Mouse (Mus musculus): ENCODE data around the gene Timp4.

DNA sequence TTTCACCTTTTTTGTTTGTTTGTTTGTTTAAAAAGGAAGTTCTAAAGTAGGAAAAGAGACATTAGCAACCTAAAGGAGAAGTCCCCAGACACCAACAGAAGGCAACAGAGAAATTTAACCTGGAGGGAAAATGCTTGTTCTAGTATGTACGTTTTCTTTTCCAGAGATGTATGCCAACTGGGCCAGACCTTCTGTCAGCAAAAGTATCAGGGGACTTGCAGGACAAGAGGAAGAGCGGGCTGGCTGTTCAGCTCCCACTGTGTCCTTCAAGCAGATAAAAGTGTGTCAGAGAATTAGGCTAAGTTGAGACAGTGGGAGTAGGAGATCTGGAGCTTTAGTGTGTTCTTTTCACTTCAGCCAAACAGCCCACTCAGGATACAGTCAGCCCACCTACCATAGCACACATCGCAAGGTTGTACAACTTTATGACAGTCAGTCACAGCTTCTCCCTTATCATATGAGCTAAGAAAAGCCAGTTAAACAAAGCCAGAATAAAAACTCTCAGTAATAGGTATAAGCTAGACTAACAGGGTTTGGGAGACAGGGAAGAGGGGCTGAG, 6.4 kb downstream of the Timp4 start:
- TF ChIP-seq CTCF (conservative IDR thresholded peaks at IDR 0.05 in 1 of 2, IDR thresholded peaks at IDR 0.05 in 1 of 2; ENCODE audit: low read depth in 2 of 2, low read length in 2 of 2) (no peak), EP300 (IDR thresholded peaks at IDR 0.05; ENCODE audit: low read length) (no peak), IRF4 (IDR thresholded peaks at IDR 0.05; ENCODE audit: low read depth, low read length) (no peak), E2F4 (IDR thresholded peaks at IDR 0.05; ENCODE audit: insufficient replicate concordance, low read depth, low read length) (no peak), KAT2A (IDR thresholded peaks at IDR 0.05; ENCODE audit: insufficient replicate concordance, low read length) (no peak), CHD2 (IDR thresholded peaks at IDR 0.05; ENCODE audit: low read length) (no peak), MXI1 (IDR thresholded peaks at IDR 0.05; ENCODE audit: low read depth, low read length) (no peak)

Measured in CH12.LX (cell line).